Mouse (Mus musculus) hindbrain, postnatal 0 days (tissue): ENCODE measurements around the gene Sacm1l. TPM values are rescaled to one million over a fixed set of nuclear protein-coding genes. Genes with fewer than 3 reads are reported as not detected.

Source experiments
- ATAC-seq: fragments of 200-750 bp; cut with Nextera tagmentation; 2 replicates; pipeline ENCODE4 v1.8.0; 2017; ENCODE audit warnings: mild to moderate bottlenecking, moderate TSS enrichment, moderate library complexity
- DNase-seq: peaks from one replicate; pipeline ENCODE4 v3.0.0-alpha.2; 2015; ENCODE audit warnings: low spot score
- H3K27ac ChIP-seq: fragments of 300-500 bp; sonication (generic); 2 replicates; pipeline ENCODE4 v1.5.1; 2014; ENCODE audit warnings: mild to moderate bottlenecking
- H3K27me3 ChIP-seq: fragments of 300-500 bp; sonication (generic); 2 replicates; pipeline ENCODE4 v1.6.1; 2014; ENCODE audit warnings: low read length, mixed read lengths; ENCODE audit not compliant: insufficient read depth
- H3K36me3 ChIP-seq: fragments of 300-500 bp; sonication (generic); 2 replicates; pipeline ENCODE4 v1.6.1; 2014; ENCODE audit warnings: low read length, mixed read lengths; ENCODE audit not compliant: insufficient read depth
- H3K4me1 ChIP-seq: fragments of 300-500 bp; sonication (generic); 2 replicates; pipeline ENCODE4 v1.6.1; 2014; ENCODE audit warnings: antibody characterized with exemption, low read length, mixed read lengths; ENCODE audit not compliant: insufficient read depth
- H3K4me2 ChIP-seq: fragments of 300-500 bp; sonication (generic); 2 replicates; pipeline ENCODE4 v1.6.1; 2014; ENCODE audit warnings: low read depth, mild to moderate bottlenecking, low read length, moderate library complexity, mixed read lengths
- H3K4me3 ChIP-seq: fragments of 300-500 bp; sonication (generic); 2 replicates; pipeline ENCODE4 v1.5.1; 2014; ENCODE audit warnings: low read length
- H3K9ac ChIP-seq: fragments of 300-500 bp; sonication (generic); replicated peaks from 2 replicates; pipeline ENCODE4 v1.6.1; 2014; ENCODE audit warnings: mild to moderate bottlenecking, low read length, moderate library complexity, mixed read lengths
- H3K9me3 ChIP-seq: fragments of 300-500 bp; sonication (generic); 2 replicates; pipeline ENCODE4 v1.6.1; 2016; ENCODE audit warnings: low read length, mixed read lengths
- CTCF ChIP-seq: IDR thresholded peaks from 2 replicates; pipeline ENCODE4 v1.5.1; 2016; ENCODE audit warnings: antibody characterized with exemption, control low read depth, low read depth
- WGBS: fragments of 180-500 bp; shearing (Covaris S2); extraction: QIAGEN DNeasy Blood & Tissue Kit; methylation state at CpG from one replicate; pipeline ENCODE4 v1.1.7; 2014; 5-methylcytosine and 5-hydroxymethylcytosine counted together
- polyA plus RNA-seq: library from polyadenylated mRNA; unstranded; fragments of >200 nt; fragmentation: Nextera tagmentation; extraction: Ambion mirVana; gene quantifications from 2 replicates; pipeline ENCODE4 v1.2.1, GENCODE M21; 2015
- total RNA-seq: library from RNA; depleted of rRNA; stranded (reverse); fragments of >200 nt; gene quantifications from 2 replicates; pipeline ENCODE4 v1.2.3, GENCODE M21; 2014

Gene Sacm1l
- total and polyA plus RNA-seq, 2 experiments from 2014 or later: 24.8 to 37.1 TPM

DNA sequence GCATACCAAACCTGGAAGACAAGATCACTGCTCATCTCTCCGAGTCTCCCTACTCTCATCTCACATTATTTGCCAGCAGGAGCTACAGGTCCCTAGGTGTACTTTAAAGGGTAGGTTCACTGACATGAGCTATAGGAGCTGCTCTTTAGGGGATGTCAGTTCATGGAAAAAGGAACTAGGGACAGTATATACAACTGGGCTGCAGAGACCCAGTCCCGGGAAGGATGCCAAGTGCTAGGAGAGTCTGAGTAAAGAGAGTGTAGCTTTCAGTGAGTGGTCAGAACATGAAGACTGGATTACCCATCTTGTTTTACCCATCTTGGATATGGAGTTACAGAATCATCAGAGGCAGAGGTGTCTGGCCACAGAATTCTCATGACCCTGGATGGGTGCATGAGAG lies 67.8 kb downstream of the Sacm1l start:
- no peaks in the 10 kb centered on the region for H3K9me3 ChIP-seq
- H3K27ac ChIP-seq: no peak overlapping the region
- no peak overlapping the region for H3K4me3 ChIP-seq
- no peaks in the 10 kb centered on the region for H3K27me3 ChIP-seq
- no peaks in the 10 kb centered on the region for H3K4me1 ChIP-seq
- DNase-seq (no peak), ATAC-seq (no peak)
- peaks cover 7% of the 10 kb centered on the region for H3K36me3 ChIP-seq
- no peak for TF ChIP-seq CTCF
- no peak overlapping the region for H3K9ac ChIP-seq
- WGBS: 95% methylated on average over 2 of the region's 2 CpGs
- no peak overlapping the region for H3K4me2 ChIP-seq

DNA sequence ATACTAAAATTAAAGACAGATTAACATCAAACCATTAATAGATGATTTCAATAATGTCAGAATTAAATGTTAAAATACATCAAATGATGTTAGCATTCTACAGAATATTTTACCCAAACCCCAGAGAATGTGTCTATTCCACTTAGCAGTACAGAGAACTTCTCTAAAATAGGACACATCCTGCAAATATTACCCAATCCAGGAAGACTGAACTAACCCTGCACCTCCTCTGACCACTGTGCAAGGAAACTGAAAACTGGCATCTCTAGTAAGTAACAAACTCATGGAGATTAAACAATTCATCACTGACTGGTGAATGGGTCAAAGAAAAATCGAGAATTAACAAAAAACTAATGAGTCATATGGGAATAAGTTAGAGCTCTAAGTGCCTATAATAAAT lies 72.0 kb downstream of the Sacm1l start:
- Histone ChIP-seq H3K4me3 (no peak overlapping the region), H3K4me2 (no peak overlapping the region), H3K9ac (no peak overlapping the region), H3K9me3 (no peaks in the 10 kb centered on the region), H3K27me3 (no peaks in the 10 kb centered on the region), H3K36me3 (no peaks in the 10 kb centered on the region; the same call in 1 of the 2 replicates), H3K4me1 (no peaks in the 10 kb centered on the region), H3K27ac (no peak overlapping the region)
- DNase-seq (no peak), ATAC-seq (no peak)
- WGBS: 74% methylated on average over 1 of the region's 1 CpGs
- no peak for TF ChIP-seq CTCF

DNA sequence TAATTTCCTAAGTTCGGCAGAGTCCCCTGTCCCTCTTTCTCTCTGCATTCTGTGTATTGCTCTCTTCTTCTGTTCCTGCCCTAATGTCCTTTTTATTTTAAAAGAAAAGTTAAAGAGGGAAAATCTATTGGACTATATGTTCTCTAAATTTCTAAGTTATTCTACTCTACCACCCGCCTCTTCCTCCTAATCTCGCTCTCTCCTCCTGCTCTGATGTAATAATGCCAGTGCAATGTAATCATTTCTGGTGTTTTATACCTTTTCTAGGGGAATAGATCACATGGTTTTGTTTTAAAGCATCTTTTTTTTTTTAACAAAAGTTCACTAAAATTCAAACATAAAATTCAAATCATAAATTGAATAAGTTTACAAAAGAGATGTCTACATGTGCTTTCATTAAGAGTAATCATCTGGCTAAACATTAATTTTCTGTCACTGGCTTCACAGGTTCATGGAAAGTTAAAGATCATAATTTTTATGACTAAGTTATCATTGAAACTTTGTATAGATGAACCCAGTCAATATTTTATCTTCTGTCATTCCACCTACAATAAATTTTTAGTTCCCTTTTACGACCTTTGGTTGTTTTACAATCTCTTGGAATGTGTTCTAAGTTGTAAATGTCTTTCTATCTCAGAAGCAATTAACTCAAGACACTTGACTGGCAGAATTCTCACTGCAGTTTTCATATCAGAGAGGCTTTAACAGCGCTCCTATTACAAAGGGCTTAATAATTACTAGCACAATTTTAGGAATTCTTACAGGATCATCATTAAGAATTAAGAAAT lies 90.9 kb downstream of the Sacm1l start:
- no peaks in the 10 kb centered on the region for H3K36me3 ChIP-seq
- H3K9me3 ChIP-seq: no peaks in the 10 kb centered on the region
- 91% methylated on average over 5 of the region's 5 CpGs for WGBS
- H3K4me3 ChIP-seq: no peak overlapping the region
- TF ChIP-seq CTCF: no peak
- no peaks in the 10 kb centered on the region for H3K27me3 ChIP-seq
- no peak for DNase-seq
- no peak for ATAC-seq
- no peaks in the 10 kb centered on the region for H3K4me1 ChIP-seq
- no peak overlapping the region for H3K9ac ChIP-seq
- H3K4me2 ChIP-seq: no peak overlapping the region
- no peak overlapping the region for H3K27ac ChIP-seq

DNA sequence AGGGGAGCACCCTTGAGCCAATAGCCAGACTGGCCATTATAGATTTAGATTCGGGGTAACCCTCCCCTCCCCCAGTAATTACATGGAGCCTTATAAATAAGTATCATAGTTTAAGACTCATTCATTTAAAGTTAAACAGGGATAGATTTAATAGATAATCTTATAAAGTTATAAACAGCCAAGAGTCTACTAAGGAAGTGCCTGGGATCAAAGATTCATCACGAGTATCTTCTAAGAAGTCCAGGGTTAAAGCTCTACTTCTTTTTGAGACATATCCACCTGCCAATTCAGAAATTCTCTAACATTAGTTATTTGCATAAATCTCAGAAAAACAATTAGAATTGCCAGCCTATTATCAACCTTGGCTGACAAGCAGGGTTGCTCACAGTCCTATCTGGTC lies 95.2 kb downstream of the Sacm1l start:
- H3K27ac ChIP-seq: no peak overlapping the region
- no peak for ATAC-seq
- no peak overlapping the region for H3K4me3 ChIP-seq
- no peaks in the 10 kb centered on the region for H3K27me3 ChIP-seq
- WGBS: 88% methylated on average over 2 of the region's 2 CpGs
- DNase-seq: no peak
- TF ChIP-seq CTCF: no peak
- no peaks in the 10 kb centered on the region for H3K4me1 ChIP-seq
- H3K4me2 ChIP-seq: no peak overlapping the region
- H3K9ac ChIP-seq: no peak overlapping the region
- no peaks in the 10 kb centered on the region for H3K9me3 ChIP-seq
- no peaks in the 10 kb centered on the region for H3K36me3 ChIP-seq

DNA sequence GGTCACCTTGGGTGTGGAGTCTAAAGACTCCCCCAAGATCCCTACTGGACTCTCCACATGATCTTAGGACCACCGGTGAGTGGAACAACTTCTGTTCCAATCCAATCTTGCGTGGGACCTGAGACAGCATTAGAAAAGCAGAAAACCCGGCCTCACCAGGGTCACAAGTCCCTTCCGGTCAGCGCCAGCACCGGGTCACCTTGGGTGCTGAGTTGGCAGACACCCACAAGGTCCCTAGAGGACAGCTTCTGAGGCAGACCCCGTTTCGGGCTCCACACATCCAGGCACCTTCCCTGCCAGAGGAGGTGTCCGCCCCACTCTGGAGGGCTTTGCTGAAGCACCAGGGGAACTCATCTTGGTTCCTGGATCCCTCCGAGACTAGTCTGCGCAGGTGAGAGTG lies 96.3 kb downstream of the Sacm1l start:
- no peaks in the 10 kb centered on the region for H3K4me1 ChIP-seq
- no peak overlapping the region for H3K4me3 ChIP-seq
- H3K36me3 ChIP-seq: no peaks in the 10 kb centered on the region
- H3K27ac ChIP-seq: no peak overlapping the region
- WGBS: 93% methylated on average over 11 of the region's 11 CpGs
- H3K4me2 ChIP-seq: no peak overlapping the region
- no peaks in the 10 kb centered on the region for H3K9me3 ChIP-seq
- no peak for DNase-seq
- ATAC-seq: no peak
- no peaks in the 10 kb centered on the region for H3K27me3 ChIP-seq
- H3K9ac ChIP-seq: no peak overlapping the region
- no peak for TF ChIP-seq CTCF

DNA sequence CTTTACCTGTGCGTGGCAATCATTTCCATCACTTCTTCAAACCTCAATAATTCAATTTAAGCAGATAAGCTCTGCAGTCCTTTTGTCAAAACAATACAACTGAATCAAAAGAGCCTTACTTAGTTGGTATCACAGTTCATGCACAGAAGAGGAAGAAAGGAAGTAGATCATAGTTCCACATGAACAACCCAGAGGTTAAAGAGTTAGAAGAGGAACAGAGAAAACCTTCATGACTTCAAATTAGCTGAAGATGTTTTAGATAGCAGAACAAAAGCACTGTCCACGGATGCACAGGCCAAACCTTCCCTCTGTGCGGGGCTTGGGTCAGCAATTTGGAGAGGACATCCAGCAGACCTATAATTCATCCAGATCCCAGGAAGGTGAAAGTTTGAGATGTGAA lies 102.1 kb downstream of the Sacm1l start:
- no peak for DNase-seq
- ATAC-seq: no peak
- Histone ChIP-seq H3K36me3 (no peaks in the 10 kb centered on the region), H3K4me1 (no peaks in the 10 kb centered on the region), H3K9me3 (no peaks in the 10 kb centered on the region), H3K27ac (no peak overlapping the region), H3K4me2 (no peak overlapping the region), H3K4me3 (no peak overlapping the region), H3K27me3 (no peaks in the 10 kb centered on the region), H3K9ac (no peak overlapping the region)
- TF ChIP-seq CTCF: no peak
- 87% methylated on average over 3 of the region's 3 CpGs for WGBS

DNA sequence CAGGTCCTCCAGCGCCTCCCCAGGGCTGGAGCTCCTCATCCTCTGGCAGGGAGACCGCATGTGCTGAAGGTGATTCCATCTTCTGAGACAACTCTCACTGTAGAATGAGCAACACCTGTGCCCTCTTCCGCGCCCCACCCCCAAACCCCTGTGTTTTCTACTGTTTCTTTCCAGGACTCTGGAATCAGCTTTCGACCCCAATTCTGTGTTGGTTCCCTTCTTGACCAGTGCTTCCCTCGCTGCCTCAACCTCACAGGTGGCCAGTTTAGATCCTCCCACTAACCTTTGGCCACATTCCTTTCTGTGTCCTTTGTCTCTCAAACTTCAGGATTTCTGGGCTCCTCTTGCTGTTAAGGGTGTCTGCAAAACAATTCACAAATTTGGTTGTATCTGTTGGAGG lies 102.7 kb downstream of the Sacm1l start, which contains the start of gene Slc6a20b:
Slc6a20b (minus strand) TSS at position 285 of the 400 bp plus-strand sequence.
- Histone ChIP-seq H3K4me3 (no peak within 1 kb of the TSS), H3K4me1 (no peaks in the 10 kb centered on the region), H3K36me3 (no peaks in the 10 kb centered on the region), H3K9ac (no peak within 1 kb of the TSS), H3K27ac (no peak within 1 kb of the TSS), H3K9me3 (no peaks in the 10 kb centered on the region), H3K4me2 (no peak within 1 kb of the TSS), H3K27me3 (no peaks in the 10 kb centered on the region)
- ATAC-seq (no peak), DNase-seq (no peak)
- 88% methylated on average over 6 of the region's 6 CpGs for WGBS
- no peak for TF ChIP-seq CTCF
